Mouse (Mus musculus) cerebellum, adult 9-10 months (tissue): ENCODE measurements around the gene Chrm3.
A peak's percentile ranks its signal among the peaks of the same experiment; 100 is the strongest.
"Not testable (repeated sequence)": the region's sequence is repeated elsewhere in the genome, so short reads cannot be mapped to it uniquely, and the experiment has no call there.

Experiments
- DNase-seq: peaks from one replicate; pipeline ENCODE4 v3.0.0; 2022

Chrm3 gene

GRCm38 (mm10) chr13:10360777-10361176 is at the start of gene Chrm3:
Chrm3 (minus strand) TSS chr13:10360847.
- peak; percentile 5 for DNase-seq

- no peak for DNase-seq
These were observed 33.7 kb upstream of the Chrm3 start for GRCm38 (mm10) chr13:10394364-10394763.

- DNase-seq: not testable (repeated sequence)
These were observed 14.8 kb upstream of the Chrm3 start for GRCm38 (mm10) chr13:10375487-10375886.

- no peak for DNase-seq
These were observed 400 bp downstream of the Chrm3 start for GRCm38 (mm10) chr13:10360199-10360694.

- DNase-seq: no peak
These were observed 990 bp downstream of the Chrm3 start for GRCm38 (mm10) chr13:10359516-10360198.

GRCm38 (mm10) chr13:10355796-10356195 is 4.9 kb downstream of the Chrm3 start:
- DNase-seq: no peak

GRCm38 (mm10) chr13:10354885-10355575 is 5.6 kb downstream of the Chrm3 start:
- DNase-seq: no peak

- DNase-seq: no peak
These were observed 8.5 kb downstream of the Chrm3 start for GRCm38 (mm10) chr13:10352141-10352540.

GRCm38 (mm10) chr13:10344362-10344761 is 16.3 kb downstream of the Chrm3 start:
- DNase-seq: no peak

- no peak for DNase-seq
These were observed 25.1 kb downstream of the Chrm3 start for GRCm38 (mm10) chr13:10335558-10335957.

- no peak for DNase-seq
These were observed 27.9 kb downstream of the Chrm3 start for GRCm38 (mm10) chr13:10332762-10333161.

GRCm38 (mm10) chr13:10309811-10310210 is 50.8 kb downstream of the Chrm3 start:
- no peak for DNase-seq

GRCm38 (mm10) chr13:10295160-10295559 is 65.5 kb downstream of the Chrm3 start:
- DNase-seq: no peak

GRCm38 (mm10) chr13:10284331-10284730 is 76.3 kb downstream of the Chrm3 start:
- DNase-seq: no peak

GRCm38 (mm10) chr13:10274907-10275306 is 85.7 kb downstream of the Chrm3 start:
- no peak for DNase-seq

- no peak for DNase-seq
These were observed 96.9 kb downstream of the Chrm3 start for GRCm38 (mm10) chr13:10263784-10264183.

- no peak for DNase-seq
These were observed 107.6 kb downstream of the Chrm3 start for GRCm38 (mm10) chr13:10253049-10253448.

GRCm38 (mm10) chr13:10251499-10252179 is 109.0 kb downstream of the Chrm3 start:
- DNase-seq: no peak

GRCm38 (mm10) chr13:10244243-10244998 is 116.2 kb downstream of the Chrm3 start:
- DNase-seq: no peak

- no peak for DNase-seq
These were observed 120.4 kb downstream of the Chrm3 start for GRCm38 (mm10) chr13:10240238-10240637.

- no peak for DNase-seq
These were observed 120.8 kb downstream of the Chrm3 start for GRCm38 (mm10) chr13:10239825-10240224.

GRCm38 (mm10) chr13:10237616-10238015 is 123.0 kb downstream of the Chrm3 start:
- no peak for DNase-seq

- DNase-seq: no peak
These were observed 124.4 kb downstream of the Chrm3 start for GRCm38 (mm10) chr13:10236279-10236678.
